In the genomic region with DNA sequence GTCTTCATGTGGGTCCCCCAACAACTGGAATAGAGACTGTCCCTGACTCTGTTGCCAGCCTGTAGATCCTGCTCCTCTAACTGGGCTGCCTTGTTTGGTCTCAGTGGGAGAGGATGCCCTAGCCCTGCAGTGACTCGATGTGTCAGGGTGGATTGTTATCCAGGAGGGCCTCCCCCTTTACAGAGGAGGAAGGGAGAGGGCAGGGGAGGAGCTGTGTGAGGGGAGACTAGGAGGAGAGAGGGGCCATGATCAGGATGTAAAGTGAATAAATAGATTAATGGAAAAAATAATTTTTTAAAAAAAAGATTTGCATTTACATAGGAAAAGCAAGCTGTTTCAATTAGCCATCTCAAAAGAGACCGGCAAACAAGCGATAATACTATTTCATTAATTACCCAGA, we compare ENCODE assay signal across 22 mouse cellular contexts.
DNase-seq lines count a peak whose midpoint lies in the region; ATAC-seq lines count a peak whose summit lies in the region.
"Had no signal": no experiment of that assay in that cellular context is flagged by ENCODE, and none has a peak within 500 bp of the region (broad histone marks: within the 10 kb centered on the region; RNA-seq: fewer than 3 reads in every experiment).

No protein-coding gene starts in this region.

- no peaks in the 10 kb centered on the region for H3K27me3 ChIP-seq in forebrain, embryonic 15.5 days
- no peaks in the 10 kb centered on the region for H3K27me3 ChIP-seq in forebrain, embryonic 11.5 days (ENCODE audit: control insufficient read depth, insufficient read depth, low read length)
- H3K27me3 ChIP-seq in hindbrain, embryonic 11.5 days (ENCODE audit: control insufficient read depth, insufficient read depth, low read length) = no peaks in the 10 kb centered on the region
- H3K27me3 ChIP-seq in hindbrain, embryonic 12.5 days = no peaks in the 10 kb centered on the region
- H3K27me3 ChIP-seq in intestine, embryonic 14.5 days (replicated peaks; ENCODE audit: control insufficient read depth, insufficient read depth, low read length) = no peaks in the 10 kb centered on the region
- H3K27me3 ChIP-seq in intestine, embryonic 16.5 days (replicated peaks; ENCODE audit: control insufficient read depth, insufficient read depth, low read length) = no peaks in the 10 kb centered on the region
- H3K27me3 ChIP-seq in midbrain, embryonic 15.5 days (replicated peaks) = no peaks in the 10 kb centered on the region
- no peaks in the 10 kb centered on the region for H3K27me3 ChIP-seq in midbrain, embryonic 10.5 days (ENCODE audit: low read depth, poor library complexity, severe bottlenecking)
- H3K27me3 ChIP-seq: embryonic facial prominence, embryonic 13.5 days; embryonic facial prominence, embryonic 15.5 days had no signal

- no peak for DNase-seq in forebrain, embryonic 11.5 days (ENCODE audit: low spot score)
- no peak for DNase-seq in hindbrain, embryonic 11.5 days (ENCODE audit: low spot score)
- DNase-seq in intestine, embryonic 14.5 days (ENCODE audit: low spot score) = peak; percentile 23
- no peak for DNase-seq in midbrain, embryonic 10.5 days (ENCODE audit: low spot score)
- DNase-seq: adrenal gland, adult 2 months; adrenal gland, postnatal 10 days; adrenal gland, postnatal 25 days; cerebellum, adult 11 months; cerebellum, adult 18-20 months; cerebellum, adult 8-10 months; cerebellum, adult 9-11 months; cerebellum, postnatal 14 days; cerebellum, postnatal 36 days; embryo, embryonic 11 days had no signal

- no peak overlapping the region for H3K4me3 ChIP-seq in forebrain, embryonic 15.5 days
- H3K4me3 ChIP-seq in forebrain, embryonic 11.5 days (ENCODE audit: low read depth, low read length) = no peak overlapping the region
- no peak overlapping the region for H3K4me3 ChIP-seq in hindbrain, embryonic 11.5 days (ENCODE audit: low read depth, low read length)
- H3K4me3 ChIP-seq in hindbrain, embryonic 12.5 days = no peak overlapping the region
- H3K4me3 ChIP-seq in intestine, embryonic 14.5 days (ENCODE audit: low read depth, low read length) = no peak overlapping the region
- H3K4me3 ChIP-seq in intestine, embryonic 16.5 days (ENCODE audit: low read length) = no peak overlapping the region
- no peak overlapping the region for H3K4me3 ChIP-seq in midbrain, embryonic 15.5 days
- no peak overlapping the region for H3K4me3 ChIP-seq in midbrain, embryonic 10.5 days
- H3K4me3 ChIP-seq: embryonic facial prominence, embryonic 13.5 days; embryonic facial prominence, embryonic 15.5 days; erythroblast, embryonic 14.5 days; forebrain, embryonic 10.5 days had no signal

- ATAC-seq in forebrain, embryonic 15.5 days (replicated peaks) = peak; percentile 51; the same call in 1 of the 2 replicates
- ATAC-seq in forebrain, embryonic 11.5 days (replicated peaks; ENCODE audit: low FRiP score) = no peak
- ATAC-seq in hindbrain, embryonic 11.5 days (ENCODE audit: low FRiP score) = 0 out of 2 replicates have a peak, but pooled peaks have one; percentile 10
- ATAC-seq in hindbrain, embryonic 12.5 days (ENCODE audit: low FRiP score) = no peak
- ATAC-seq in intestine, embryonic 14.5 days (replicated peaks; ENCODE audit: low FRiP score, low TSS enrichment, low read depth) = no peak
- no peak for ATAC-seq in intestine, embryonic 16.5 days
- ATAC-seq in midbrain, embryonic 15.5 days (replicated peaks) = 0 out of 2 replicates have a peak, but pooled peaks have one; percentile 48

- peaks cover 6% of the 10 kb centered on the region; the same call in 1 of the 2 replicates for H3K4me1 ChIP-seq in forebrain, embryonic 15.5 days
- H3K4me1 ChIP-seq in forebrain, embryonic 11.5 days (replicated peaks; ENCODE audit: control insufficient read depth, insufficient read depth, low read length) = no peaks in the 10 kb centered on the region
- H3K4me1 ChIP-seq in hindbrain, embryonic 11.5 days (replicated peaks; ENCODE audit: control insufficient read depth, insufficient read depth, low read length) = no peaks in the 10 kb centered on the region
- no peaks in the 10 kb centered on the region for H3K4me1 ChIP-seq in hindbrain, embryonic 12.5 days
- H3K4me1 ChIP-seq in intestine, embryonic 14.5 days (replicated peaks; ENCODE audit: control insufficient read depth, insufficient read depth, low read length) = no peaks in the 10 kb centered on the region
- H3K4me1 ChIP-seq in intestine, embryonic 16.5 days (ENCODE audit: control insufficient read depth, insufficient read depth, low read length) = no peaks in the 10 kb centered on the region
- no peaks in the 10 kb centered on the region for H3K4me1 ChIP-seq in midbrain, embryonic 15.5 days
- no peaks in the 10 kb centered on the region for H3K4me1 ChIP-seq in midbrain, embryonic 10.5 days
- H3K4me1 ChIP-seq: embryonic facial prominence, embryonic 13.5 days; embryonic facial prominence, embryonic 15.5 days had no signal

- H3K36me3 ChIP-seq in forebrain, embryonic 15.5 days = no peaks in the 10 kb centered on the region
- no peaks in the 10 kb centered on the region for H3K36me3 ChIP-seq in forebrain, embryonic 11.5 days (ENCODE audit: control insufficient read depth, insufficient read depth, low read length)
- H3K36me3 ChIP-seq in hindbrain, embryonic 11.5 days (ENCODE audit: control insufficient read depth, insufficient read depth, low read length) = no peaks in the 10 kb centered on the region
- H3K36me3 ChIP-seq in hindbrain, embryonic 12.5 days = no peaks in the 10 kb centered on the region
- H3K36me3 ChIP-seq in intestine, embryonic 14.5 days (ENCODE audit: control insufficient read depth, insufficient read depth, low read length) = no peaks in the 10 kb centered on the region
- no peaks in the 10 kb centered on the region for H3K36me3 ChIP-seq in intestine, embryonic 16.5 days (ENCODE audit: control insufficient read depth, insufficient read depth, low read length)
- H3K36me3 ChIP-seq in midbrain, embryonic 15.5 days (replicated peaks) = no peaks in the 10 kb centered on the region
- no peaks in the 10 kb centered on the region for H3K36me3 ChIP-seq in midbrain, embryonic 10.5 days
- H3K36me3 ChIP-seq: embryonic facial prominence, embryonic 13.5 days; embryonic facial prominence, embryonic 15.5 days; forebrain, embryonic 10.5 days had no signal

- no peak overlapping the region for H3K4me2 ChIP-seq in forebrain, embryonic 15.5 days (replicated peaks)
- no peak overlapping the region for H3K4me2 ChIP-seq in forebrain, embryonic 11.5 days (ENCODE audit: low read depth, low read length, severe bottlenecking)
- no peak overlapping the region for H3K4me2 ChIP-seq in hindbrain, embryonic 11.5 days (replicated peaks; ENCODE audit: low read depth, low read length)
- H3K4me2 ChIP-seq in hindbrain, embryonic 12.5 days (replicated peaks) = no peak overlapping the region
- no peak overlapping the region for H3K4me2 ChIP-seq in intestine, embryonic 14.5 days (ENCODE audit: low read length)
- no peak overlapping the region for H3K4me2 ChIP-seq in intestine, embryonic 16.5 days (ENCODE audit: low read depth, low read length)
- H3K4me2 ChIP-seq in midbrain, embryonic 15.5 days = no peak overlapping the region
- H3K4me2 ChIP-seq: embryonic facial prominence, embryonic 13.5 days; embryonic facial prominence, embryonic 15.5 days had no signal

- no peaks in the 10 kb centered on the region for H3K9me3 ChIP-seq in forebrain, embryonic 15.5 days
- H3K9me3 ChIP-seq in forebrain, embryonic 11.5 days (ENCODE audit: control insufficient read depth, low read length) = no peaks in the 10 kb centered on the region
- H3K9me3 ChIP-seq in hindbrain, embryonic 11.5 days (ENCODE audit: control insufficient read depth, low read length) = no peaks in the 10 kb centered on the region
- H3K9me3 ChIP-seq in hindbrain, embryonic 12.5 days (replicated peaks) = no peaks in the 10 kb centered on the region
- no peaks in the 10 kb centered on the region for H3K9me3 ChIP-seq in intestine, embryonic 14.5 days (ENCODE audit: control insufficient read depth, low read length)
- H3K9me3 ChIP-seq in intestine, embryonic 16.5 days (ENCODE audit: control insufficient read depth, low read length) = no peaks in the 10 kb centered on the region
- H3K9me3 ChIP-seq in midbrain, embryonic 15.5 days = no peaks in the 10 kb centered on the region
- no peaks in the 10 kb centered on the region for H3K9me3 ChIP-seq in midbrain, embryonic 10.5 days (replicated peaks)
- H3K9me3 ChIP-seq: embryonic facial prominence, embryonic 13.5 days; embryonic facial prominence, embryonic 15.5 days; forebrain, embryonic 10.5 days had no signal

- H3K9ac ChIP-seq in forebrain, embryonic 15.5 days (replicated peaks) = no peak overlapping the region
- H3K9ac ChIP-seq in forebrain, embryonic 11.5 days (ENCODE audit: low read length) = no peak overlapping the region
- H3K9ac ChIP-seq in hindbrain, embryonic 11.5 days (ENCODE audit: low read depth, low read length) = no peak overlapping the region
- no peak overlapping the region for H3K9ac ChIP-seq in hindbrain, embryonic 12.5 days
- no peak overlapping the region for H3K9ac ChIP-seq in intestine, embryonic 14.5 days (ENCODE audit: low read length)
- no peak overlapping the region for H3K9ac ChIP-seq in intestine, embryonic 16.5 days (ENCODE audit: low read depth, low read length)
- H3K9ac ChIP-seq in midbrain, embryonic 15.5 days = no peak overlapping the region
- H3K9ac ChIP-seq: embryonic facial prominence, embryonic 13.5 days; embryonic facial prominence, embryonic 15.5 days had no signal

- no peak overlapping the region for H3K27ac ChIP-seq in forebrain, embryonic 15.5 days (replicated peaks)
- no peak overlapping the region for H3K27ac ChIP-seq in forebrain, embryonic 11.5 days (ENCODE audit: low read depth, low read length)
- H3K27ac ChIP-seq in hindbrain, embryonic 11.5 days (ENCODE audit: low read depth, low read length) = no peak overlapping the region
- H3K27ac ChIP-seq in hindbrain, embryonic 12.5 days = no peak overlapping the region
- H3K27ac ChIP-seq in intestine, embryonic 14.5 days (ENCODE audit: low read depth) = no peak overlapping the region
- H3K27ac ChIP-seq in intestine, embryonic 16.5 days (ENCODE audit: low read length) = no peak overlapping the region
- H3K27ac ChIP-seq in midbrain, embryonic 15.5 days = no peak overlapping the region
- H3K27ac ChIP-seq in midbrain, embryonic 10.5 days (replicated peaks) = no peak overlapping the region
- H3K27ac ChIP-seq: embryonic facial prominence, embryonic 13.5 days; embryonic facial prominence, embryonic 15.5 days; forebrain, embryonic 10.5 days had no signal

- 22% methylated on average over 3 of the region's 3 CpGs for WGBS in forebrain, embryonic 15.5 days
- WGBS in forebrain, embryonic 11.5 days = 66% methylated on average over 3 of the region's 3 CpGs
- 56% methylated on average over 3 of the region's 3 CpGs for WGBS in hindbrain, embryonic 11.5 days
- WGBS in hindbrain, embryonic 12.5 days = 60% methylated on average over 3 of the region's 3 CpGs
- WGBS in intestine, embryonic 14.5 days = 66% methylated on average over 3 of the region's 3 CpGs
- 78% methylated on average over 3 of the region's 3 CpGs for WGBS in intestine, embryonic 16.5 days
- WGBS in midbrain, embryonic 15.5 days = 41% methylated on average over 3 of the region's 3 CpGs
- WGBS in midbrain, embryonic 10.5 days = 75% methylated on average over 3 of the region's 3 CpGs

Comparison
In these comparisons a context has a peak if more than half of its experiments do, and no peak if none do; other contexts are left out.
1. ATAC-seq: peak in forebrain, embryonic 15.5 days (single experiment), hindbrain, embryonic 11.5 days (single experiment) and midbrain, embryonic 15.5 days (single experiment); none in forebrain, embryonic 11.5 days (single experiment), hindbrain, embryonic 12.5 days (single experiment), intestine, embryonic 14.5 days (single experiment) and intestine, embryonic 16.5 days (single experiment).